Mouse (Mus musculus) limb, embryonic 14.5 days (tissue): ENCODE measurements around the gene Zfp706. TPM values are rescaled to one million over a fixed set of nuclear protein-coding genes. Genes with fewer than 3 reads are reported as not detected.
"Not testable (repeated sequence)": the region's sequence is repeated elsewhere in the genome, so short reads cannot be mapped to it uniquely, and the experiment has no call there.

ENCODE experiments used
- ATAC-seq: fragments of 200-750 bp; cut with Nextera tagmentation; 2 replicates; pipeline ENCODE4 v1.8.0; 2017; ENCODE audit warnings: low read depth, moderate number of reproducible peaks, moderate TSS enrichment; ENCODE audit not compliant: low FRiP score
- DNase-seq: peaks from one replicate; pipeline ENCODE4 v3.0.0-alpha.2; 2015; ENCODE audit warnings: low spot score
- H3K27ac ChIP-seq: fragments of 300-500 bp; sonication (generic); replicated peaks from 2 replicates; pipeline ENCODE4 v1.5.1; 2014; ENCODE audit warnings: low read depth, mild to moderate bottlenecking, low read length, moderate library complexity, mixed read lengths
- H3K27me3 ChIP-seq: fragments of 300-500 bp; sonication (generic); 2 replicates; pipeline ENCODE4 v1.6.1; 2014; ENCODE audit warnings: low read length, mixed read lengths; ENCODE audit not compliant: control insufficient read depth, insufficient read depth
- H3K36me3 ChIP-seq: fragments of 300-500 bp; sonication (generic); 2 replicates; pipeline ENCODE4 v1.6.1; 2014; ENCODE audit warnings: mild to moderate bottlenecking, low read length, moderate library complexity, mixed read lengths; ENCODE audit not compliant: control insufficient read depth, insufficient read depth
- H3K4me1 ChIP-seq: fragments of 300-500 bp; sonication (generic); 2 replicates; pipeline ENCODE4 v1.6.1; 2014; ENCODE audit warnings: antibody characterized with exemption, low read length, mixed read lengths; ENCODE audit not compliant: control insufficient read depth, insufficient read depth
- H3K4me2 ChIP-seq: fragments of 300-500 bp; sonication (generic); replicated peaks from 2 replicates; pipeline ENCODE4 v1.6.1; 2014; ENCODE audit warnings: low read depth, mild to moderate bottlenecking, low read length, moderate library complexity; ENCODE audit not compliant: severe bottlenecking
- H3K4me3 ChIP-seq: fragments of 300-500 bp; sonication (generic); replicated peaks from 2 replicates; pipeline ENCODE4 v1.5.1; 2014; ENCODE audit warnings: low read length
- H3K9ac ChIP-seq: fragments of 300-500 bp; sonication (generic); 2 replicates; pipeline ENCODE4 v1.6.1; 2014; ENCODE audit warnings: mild to moderate bottlenecking, low read depth, low read length, moderate library complexity; ENCODE audit not compliant: severe bottlenecking
- H3K9me3 ChIP-seq: fragments of 300-500 bp; sonication (generic); 2 replicates; pipeline ENCODE4 v1.6.1; 2016; ENCODE audit warnings: low read length; ENCODE audit not compliant: control insufficient read depth
- POLR2A ChIP-seq: fragments of 200-500 bp; IDR thresholded peaks from 2 replicates; pipeline ENCODE4 v1.8.0; 2012; ENCODE audit warnings: inconsistent platforms, mild to moderate bottlenecking, moderate library complexity, borderline replicate concordance; ENCODE audit not compliant: insufficient read depth, insufficient read length; ENCODE audit errors: extremely low read depth
- WGBS: fragments of 180-500 bp; shearing (Covaris S2); extraction: QIAGEN DNeasy Blood & Tissue Kit; methylation state at CpG from one replicate; pipeline ENCODE4 v1.1.7; 2014; 5-methylcytosine and 5-hydroxymethylcytosine counted together
- polyA plus RNA-seq, 2 experiments: library from polyadenylated mRNA; depleted of rRNA in 1 of 2; stranded (reverse) in 1 of 2; unstranded in 1 of 2; fragments of >200 nt; fragmentation: Nextera tagmentation in 1 of 2; extraction: Ambion mirVana in 1 of 2; gene quantifications; 2 replicates each; pipeline versions ENCODE4 v1.2.1 to v1.2.3; 2012 to 2014

Gene Zfp706
- polyA plus RNA-seq, 2 experiments = 98.3 to 400 TPM

DNA sequence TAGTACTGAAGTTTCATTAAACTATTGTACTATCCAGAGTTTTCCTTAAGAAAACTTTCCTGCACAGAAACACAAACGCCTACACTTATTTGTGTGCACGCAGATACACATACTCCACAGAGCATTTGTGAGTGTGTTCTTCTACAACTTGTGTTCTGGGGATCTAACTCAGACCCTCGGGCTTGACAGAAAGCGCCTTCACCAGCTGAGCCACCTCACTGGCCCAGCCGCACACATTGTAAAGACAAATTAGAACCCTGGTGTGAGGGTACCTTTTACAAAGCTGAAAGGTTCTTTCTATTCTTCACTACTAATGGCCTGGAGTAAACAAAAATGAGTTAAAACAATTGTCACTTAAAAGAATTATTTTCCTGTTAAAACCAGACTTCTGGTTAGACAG, 2.7 kb downstream of the Zfp706 start:
- 82% methylated on average over 5 of the region's 5 CpGs for WGBS
- H3K27me3 ChIP-seq = no peaks in the 10 kb centered on the region
- TF ChIP-seq POLR2A = no peak
- no peak overlapping the region for H3K4me2 ChIP-seq
- peaks cover 29% of the 10 kb centered on the region for H3K36me3 ChIP-seq
- H3K9ac ChIP-seq = no peak overlapping the region
- no peak for DNase-seq
- H3K27ac ChIP-seq = no peak overlapping the region
- H3K9me3 ChIP-seq = no peaks in the 10 kb centered on the region
- H3K4me3 ChIP-seq = no peak overlapping the region
- no peak for ATAC-seq
- peaks cover 19% of the 10 kb centered on the region for H3K4me1 ChIP-seq

DNA sequence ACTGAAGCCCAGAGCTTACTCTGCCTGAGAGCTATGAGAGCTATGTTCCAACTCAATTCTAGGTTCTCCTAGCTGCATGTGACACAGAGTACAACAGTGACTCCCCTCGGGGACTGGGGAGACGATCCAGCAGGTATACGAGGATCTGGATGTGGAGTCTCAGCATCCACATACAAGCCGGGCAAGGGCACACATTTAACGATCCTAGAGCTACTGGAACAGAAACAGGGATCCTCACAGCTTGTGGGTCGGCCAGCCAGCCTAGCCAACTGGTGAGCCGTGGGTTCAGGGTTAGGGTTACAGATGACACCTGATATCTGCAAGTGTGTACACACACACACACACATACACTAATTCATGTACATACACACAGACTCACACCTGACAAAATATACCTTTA, 5.3 kb downstream of the Zfp706 start:
- Histone ChIP-seq H3K9me3 (no peaks in the 10 kb centered on the region), H3K36me3 (peaks cover 54% of the 10 kb centered on the region), H3K27me3 (no peaks in the 10 kb centered on the region), H3K4me2 (no peak overlapping the region), H3K9ac (no peak overlapping the region), H3K4me3 (no peak overlapping the region), H3K27ac (no peak overlapping the region), H3K4me1 (peaks cover 14% of the 10 kb centered on the region)
- ATAC-seq (no peak), DNase-seq (no peak)
- TF ChIP-seq POLR2A = no peak
- 77% methylated on average over 7 of the region's 7 CpGs for WGBS

DNA sequence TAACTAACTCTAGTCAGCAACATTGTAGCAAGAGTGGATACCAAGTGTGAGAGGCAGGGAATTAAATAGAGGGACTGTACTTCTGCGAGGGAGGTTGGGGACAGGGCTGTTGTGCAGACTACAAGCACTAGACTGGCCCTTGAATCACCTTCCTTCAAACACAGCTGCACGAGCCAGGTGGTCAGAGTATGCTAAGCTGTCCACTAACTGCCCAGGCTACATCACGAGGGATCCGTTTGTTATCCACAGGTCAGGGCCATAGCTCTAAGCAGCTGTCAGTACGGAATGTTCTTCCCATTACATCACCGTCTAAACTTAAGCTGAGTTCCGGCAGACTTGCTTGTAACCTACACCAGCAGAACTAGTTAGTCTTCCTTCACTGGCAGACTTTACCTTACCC, 8.0 kb downstream of the Zfp706 start:
- H3K4me2 ChIP-seq, DNase-seq, H3K4me1 ChIP-seq, H3K27ac ChIP-seq, H3K27me3 ChIP-seq, H3K4me3 ChIP-seq, H3K9ac ChIP-seq, H3K9me3 ChIP-seq: not testable (repeated sequence)
- peaks cover 55% of the 10 kb centered on the region for H3K36me3 ChIP-seq
- WGBS = 82% methylated on average over 7 of the region's 7 CpGs
- ATAC-seq = peak; percentile 71

DNA sequence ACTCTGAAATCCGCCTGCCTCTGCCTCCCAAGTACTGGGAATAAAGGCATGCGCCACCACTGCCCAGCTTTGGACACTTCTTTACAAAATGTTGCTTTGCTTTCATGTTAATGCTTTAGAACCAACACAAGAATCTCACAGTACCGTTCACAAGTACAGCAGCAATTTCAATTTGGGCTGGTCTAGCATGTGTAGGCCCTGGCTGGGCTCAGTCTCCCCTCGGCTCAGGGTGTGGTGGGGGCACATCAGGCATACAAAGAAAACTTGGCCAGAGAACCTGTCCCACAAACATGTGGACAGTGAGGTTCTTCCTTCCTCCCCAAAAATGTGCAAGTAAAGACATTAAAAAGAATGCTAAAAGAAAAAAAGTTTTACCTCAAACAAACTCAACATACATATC, 12.4 kb downstream of the Zfp706 start:
- Histone ChIP-seq H3K36me3 (peaks cover 29% of the 10 kb centered on the region), H3K27me3 (no peaks in the 10 kb centered on the region), H3K4me3 (no peak overlapping the region), H3K9ac (no peak overlapping the region), H3K9me3 (no peaks in the 10 kb centered on the region), H3K27ac (no peak overlapping the region), H3K4me2 (no peak overlapping the region), H3K4me1 (no peaks in the 10 kb centered on the region)
- no peak for ATAC-seq
- WGBS = 94% methylated on average over 4 of the region's 4 CpGs
- TF ChIP-seq POLR2A = no peak
- no peak for DNase-seq

DNA sequence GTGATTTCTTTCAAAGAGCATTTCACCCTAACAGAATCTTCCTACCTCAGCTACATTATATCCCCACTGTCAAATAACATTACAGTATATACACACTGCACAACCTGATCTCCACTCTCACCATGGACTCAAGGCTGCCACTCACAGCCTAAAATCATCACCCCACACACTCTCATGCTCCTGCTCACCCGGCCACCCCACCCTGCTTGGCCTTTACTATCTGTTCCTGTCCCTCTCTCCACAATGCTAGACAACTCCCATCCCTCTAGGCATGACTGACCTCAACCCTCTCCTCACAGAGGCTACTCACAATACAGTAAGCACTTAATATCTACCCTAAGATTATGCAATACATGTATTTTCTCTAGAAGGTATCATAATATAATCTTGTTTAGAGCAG, 12.9 kb downstream of the Zfp706 start:
- 71% methylated on average over 1 of the region's 1 CpGs for WGBS
- H3K9ac ChIP-seq = no peak overlapping the region
- H3K4me2 ChIP-seq = no peak overlapping the region
- no peak overlapping the region for H3K27ac ChIP-seq
- DNase-seq = no peak
- H3K4me1 ChIP-seq = no peaks in the 10 kb centered on the region
- H3K4me3 ChIP-seq = no peak overlapping the region
- no peaks in the 10 kb centered on the region for H3K27me3 ChIP-seq
- peak; percentile 28; the same call in 1 of the 2 replicates for ATAC-seq
- peaks cover 25% of the 10 kb centered on the region for H3K36me3 ChIP-seq
- no peak for TF ChIP-seq POLR2A
- H3K9me3 ChIP-seq = no peaks in the 10 kb centered on the region
